Mouse (Mus musculus) heart, adult 9 months (tissue): ENCODE measurements around the gene Gm44503.
A peak's percentile ranks its signal among the peaks of the same experiment; 100 is the strongest.

Experiments
- DNase-seq, 2 experiments: peaks; one replicate each; pipeline ENCODE4 v3.0.0; 2022; ENCODE audit warnings: low spot score in 2 of 2

Gene Gm44503

GRCm38 (mm10) chr9:72958521-72959450, at the start of gene Gm44503, which contains the start of gene Dyx1c1:
TSS of gene Gm44503 (plus strand) at chr9:72958852.
TSS of gene Dyx1c1 (plus strand) at chr9:72958785.
- DNase-seq: peak; percentile 64 to 70

DNA sequence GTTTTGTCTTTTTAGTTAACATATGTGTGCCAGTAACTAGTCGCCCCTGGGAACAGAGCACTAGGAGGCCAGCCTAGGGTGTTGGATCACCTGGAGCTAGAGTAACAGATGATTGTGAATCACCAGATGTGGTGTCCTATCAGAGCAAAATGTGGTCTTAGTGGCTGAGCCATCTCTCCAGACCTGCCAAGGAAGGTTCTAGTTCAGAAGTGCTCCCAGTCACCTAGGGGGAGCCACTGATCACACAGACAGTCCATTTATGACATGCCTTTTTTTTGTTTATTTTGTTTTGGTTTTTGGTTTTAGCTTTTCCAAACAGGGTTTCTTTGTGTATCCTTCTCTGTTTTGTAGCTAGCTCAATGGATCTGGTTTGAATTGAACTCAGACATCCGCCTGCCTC, 47.3 kb upstream of the Gm44503 start:
- no peak for DNase-seq

DNA sequence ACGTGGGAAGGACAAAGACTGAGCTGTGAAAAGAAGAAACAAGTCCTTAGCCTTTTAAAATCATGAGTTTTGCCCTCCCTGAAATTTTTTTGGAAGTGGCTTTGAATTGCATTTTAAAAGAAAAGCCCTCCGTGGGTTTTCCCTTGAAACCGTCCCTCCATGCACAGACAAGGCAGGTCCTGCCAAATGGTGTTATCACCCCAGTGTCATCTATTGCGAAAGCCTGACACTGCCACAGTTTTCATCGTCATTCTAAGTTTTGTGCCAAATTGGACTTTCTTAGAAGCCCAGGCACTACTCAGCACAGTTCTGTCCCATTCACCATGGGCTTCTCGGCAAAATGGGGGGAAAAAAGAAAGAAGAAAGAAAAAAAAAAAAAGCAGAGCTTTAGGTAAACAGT, 45.1 kb upstream of the Gm44503 start:
- DNase-seq: no peak

DNA sequence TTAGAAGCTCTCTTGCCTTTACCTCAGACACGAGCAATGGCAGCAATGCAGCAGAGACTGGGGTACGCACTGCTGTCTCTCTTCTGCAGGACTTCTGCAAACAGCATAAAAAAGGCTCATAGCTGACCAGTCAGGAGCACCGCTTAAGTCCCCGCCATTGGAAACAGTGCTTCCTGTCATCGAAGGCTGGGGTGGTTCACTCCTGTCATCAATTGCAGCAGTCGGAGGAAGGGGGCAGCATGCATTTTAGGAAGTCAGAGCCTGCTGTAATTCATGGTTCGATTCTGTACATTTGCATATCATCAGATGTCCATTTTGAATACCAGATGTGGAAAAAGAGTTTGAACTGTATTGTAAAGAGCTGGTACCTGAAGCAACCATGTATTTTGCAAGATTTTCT, 42.9 kb upstream of the Gm44503 start:
- no peak for DNase-seq

DNA sequence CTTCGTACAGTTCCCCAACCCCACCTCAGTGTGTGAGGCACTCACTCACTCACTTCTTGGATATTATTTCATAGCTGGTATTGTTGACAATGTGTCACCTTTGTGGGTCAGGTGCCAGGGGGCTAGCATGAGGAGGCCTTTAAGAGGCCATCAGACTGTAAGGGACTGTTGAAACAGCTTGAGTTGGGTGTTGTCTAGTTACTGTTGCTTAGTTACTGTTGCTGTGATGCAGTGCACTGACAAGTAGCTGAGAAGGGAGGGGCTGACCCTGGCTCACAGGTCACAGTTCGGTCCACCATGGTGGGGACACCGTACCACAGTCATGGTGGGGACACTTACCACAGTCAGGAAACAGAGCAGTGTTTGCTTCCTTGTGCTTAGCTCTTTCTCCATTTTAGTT, 35.6 kb upstream of the Gm44503 start:
- DNase-seq: no peak

DNA sequence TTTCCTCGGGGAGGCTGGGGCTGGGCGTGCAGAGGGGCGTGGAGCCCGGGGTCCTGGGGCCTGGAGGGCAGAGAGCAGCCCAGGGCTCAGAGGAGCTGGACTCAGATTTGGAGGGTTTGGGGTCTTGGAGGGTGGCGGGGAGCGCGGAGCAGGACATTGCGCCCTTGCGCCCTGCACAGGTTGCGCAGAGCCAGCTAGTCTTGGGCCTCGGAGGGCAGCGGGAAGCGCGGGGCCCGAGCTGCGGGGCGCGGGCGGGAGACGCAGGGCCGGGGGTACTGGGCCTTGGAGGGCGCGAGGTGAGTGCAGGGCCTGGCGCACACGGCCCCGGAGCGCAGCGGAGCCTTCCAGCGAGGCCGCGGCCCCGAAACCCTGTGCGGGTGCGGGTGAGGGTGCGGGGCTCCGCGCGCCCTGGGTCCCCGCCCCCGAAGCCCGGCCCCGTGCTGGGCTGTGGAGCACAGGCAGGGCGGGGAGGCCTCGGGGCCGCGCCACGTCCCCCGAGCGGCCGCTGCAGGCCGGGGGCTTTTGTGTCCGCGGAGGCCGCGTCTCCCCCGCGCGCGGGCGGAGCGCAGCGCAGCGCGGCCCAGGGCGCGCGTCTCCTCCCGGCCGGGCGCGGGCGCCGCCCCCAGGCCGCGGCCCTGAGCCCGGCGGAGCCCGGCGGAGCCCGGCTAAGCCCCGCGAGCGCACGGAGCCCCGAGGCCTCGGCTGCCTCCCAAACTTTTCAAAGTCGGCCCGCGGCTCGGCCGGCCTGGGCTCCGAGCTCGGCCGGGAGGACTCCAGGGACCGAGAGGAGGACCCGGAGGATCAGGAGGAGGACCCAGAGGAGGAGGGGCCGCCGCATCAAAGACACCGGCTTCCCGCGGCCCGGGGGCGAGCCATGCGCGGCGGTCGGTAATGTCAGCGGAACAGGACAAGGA, 33.4 kb upstream of the Gm44503 start, which contains the start of gene Pygo1:
Gene Pygo1 (plus strand): TSS at position 625 of the 914 bp plus-strand sequence.
- peak; percentile 31 to 33 for DNase-seq

GRCm38 (mm10) chr9:72925935-72926258, 32.8 kb upstream of the Gm44503 start:
- DNase-seq: no peak

GRCm38 (mm10) chr9:72931166-72931790, 27.4 kb upstream of the Gm44503 start:
- no peak for DNase-seq

GRCm38 (mm10) chr9:72935309-72935708, 23.3 kb upstream of the Gm44503 start:
- DNase-seq: no peak

GRCm38 (mm10) chr9:72936301-72936700, 22.4 kb upstream of the Gm44503 start:
- no peak for DNase-seq

DNA sequence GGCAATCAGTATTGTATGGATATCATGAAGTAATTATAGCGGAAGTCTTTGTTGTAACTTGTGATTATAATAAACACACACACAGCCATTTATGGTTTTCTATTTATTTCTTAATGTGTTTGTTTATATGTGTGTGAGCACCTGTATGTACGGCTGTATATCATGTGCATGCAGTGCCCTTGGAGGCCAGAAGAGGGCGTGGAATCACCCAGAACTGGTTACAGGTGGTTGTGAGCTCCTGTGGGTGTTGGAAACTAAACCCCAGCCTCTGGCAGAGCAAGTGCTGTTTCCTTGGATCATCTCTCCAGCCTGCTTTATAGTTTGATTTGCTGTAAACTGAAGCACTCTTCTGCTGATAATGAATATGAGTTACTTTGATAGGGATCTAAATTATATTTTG, 15.2 kb upstream of the Gm44503 start:
- DNase-seq: no peak

DNA sequence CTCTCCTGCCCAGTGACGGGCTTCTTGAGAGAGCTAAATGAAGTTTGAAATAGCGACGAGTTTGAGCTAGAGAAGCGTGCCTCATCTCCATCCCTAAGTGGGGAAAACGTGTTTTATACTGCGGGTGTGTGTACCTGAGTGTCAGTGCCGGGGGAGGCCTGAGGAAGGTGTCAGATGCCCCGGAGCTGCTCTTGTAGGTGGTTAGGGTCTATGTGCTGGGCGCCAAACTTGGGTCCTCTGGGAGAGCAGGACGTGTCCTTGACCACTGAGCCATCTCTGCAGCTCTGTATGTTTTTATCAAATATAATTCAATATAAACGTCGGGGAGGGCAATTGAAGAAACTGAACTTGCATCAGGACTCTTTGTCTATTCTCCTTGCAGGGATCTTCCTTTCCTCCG, 14.4 kb upstream of the Gm44503 start:
- DNase-seq: no peak

DNA sequence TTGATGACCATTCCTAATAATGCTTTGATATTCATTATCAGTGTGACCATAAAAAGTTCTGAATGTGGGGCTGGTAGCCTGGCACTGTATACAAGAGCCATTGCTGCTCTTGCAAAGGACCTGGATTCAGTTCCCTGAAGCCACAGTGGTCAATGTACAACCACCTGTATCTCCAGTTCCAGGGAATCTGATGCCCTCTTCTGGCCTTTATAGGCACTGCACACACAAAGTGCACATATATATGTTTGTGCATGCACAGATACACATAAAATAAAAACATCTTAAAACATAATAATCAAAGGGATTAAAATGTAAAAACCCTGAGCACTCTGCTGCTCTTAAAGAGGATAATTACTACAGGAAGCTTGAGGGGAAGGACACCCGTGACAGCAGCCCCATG, 11.6 kb upstream of the Gm44503 start:
- DNase-seq: no peak

DNA sequence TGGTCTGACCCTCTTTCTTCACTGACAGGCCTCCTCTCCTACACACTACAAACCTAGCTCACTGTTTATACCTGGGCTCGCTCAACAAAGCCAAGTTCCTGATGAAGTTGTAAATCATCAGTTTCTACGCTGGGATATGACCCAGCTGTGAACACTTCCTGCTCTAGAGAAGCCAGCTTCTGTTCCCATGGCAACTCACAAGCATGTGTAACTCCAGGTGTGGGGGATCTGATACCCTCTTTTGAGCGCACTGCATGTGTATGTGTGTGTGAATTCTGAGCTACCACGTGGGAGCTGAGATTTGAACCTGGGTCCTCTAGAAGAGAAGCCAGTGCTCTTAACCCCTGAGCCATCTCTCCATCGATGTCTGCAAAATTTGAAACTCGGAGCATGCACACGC, 9.1 kb upstream of the Gm44503 start:
- no peak for DNase-seq

DNA sequence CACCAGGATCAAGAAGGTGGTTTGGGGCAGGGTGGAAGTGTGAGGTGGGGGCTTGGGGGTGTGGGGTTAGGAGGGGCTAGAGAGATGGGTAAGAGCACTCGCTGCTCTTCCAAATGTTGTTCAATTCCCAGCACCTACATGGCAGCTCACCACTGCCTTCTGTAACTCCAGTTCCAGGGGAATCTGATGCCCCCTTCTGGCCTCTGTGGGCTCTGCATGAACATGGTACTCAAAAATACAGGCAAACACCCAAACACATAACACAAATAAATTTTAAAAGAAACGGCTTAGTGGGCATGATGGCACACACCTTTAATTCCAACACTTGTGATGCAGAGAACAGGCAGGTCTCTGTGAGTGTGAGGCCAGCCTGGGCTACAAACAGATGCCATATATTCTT, 3.9 kb upstream of the Gm44503 start:
- no peak for DNase-seq

GRCm38 (mm10) chr9:72955546-72955945, 3.1 kb upstream of the Gm44503 start:
- peak in 1 of 2 experiments; percentile 12 for DNase-seq

- DNase-seq: no peak
Observed at GRCm38 (mm10) chr9:72961346-72961745, 2.7 kb downstream of the Gm44503 start.

GRCm38 (mm10) chr9:72961959-72962358, 3.3 kb downstream of the Gm44503 start:
- DNase-seq: no peak

- DNase-seq: peak; percentile 28 to 31
Observed at GRCm38 (mm10) chr9:72968349-72969061, 9.9 kb downstream of the Gm44503 start.

- peak; percentile 33 to 59 for DNase-seq
Observed at GRCm38 (mm10) chr9:72969874-72970273, 11.2 kb downstream of the Gm44503 start.

DNA sequence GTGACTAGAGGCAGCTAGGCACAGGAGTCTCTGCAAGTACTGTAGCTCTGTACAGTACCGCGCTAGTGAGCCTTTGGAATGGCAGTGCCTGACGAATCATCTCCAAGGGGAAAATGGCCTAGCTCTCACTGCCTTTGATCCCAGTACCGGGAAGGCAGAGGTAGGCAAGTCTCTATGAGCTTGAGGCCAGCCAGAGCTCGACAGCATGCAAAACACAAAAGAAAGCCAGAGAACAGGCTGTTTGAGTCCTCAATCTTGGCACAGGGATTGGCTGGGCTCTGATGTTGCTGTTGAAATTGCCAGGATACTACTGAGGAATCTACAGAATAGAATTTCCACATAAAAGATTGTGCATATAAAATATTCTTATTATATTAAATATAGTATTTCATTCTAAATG, 13.8 kb downstream of the Gm44503 start:
- DNase-seq: no peak
